Mouse (Mus musculus) small intestine, adult 2 months (tissue): ENCODE measurements at regions not wholly inside any gene's neighbourhood (a gene's known extent, or its start where the extent isn't known, plus 50 kb on each side); places are given as distances from the start of the nearest gene placed in this dataset.

Experiments used
- CTCF ChIP-seq: fragments of 200-500 bp; IDR thresholded peaks from 2 replicates; pipeline ENCODE4 v1.5.1; 2012; ENCODE audit warnings: low read depth, mild to moderate bottlenecking, control low read depth, inconsistent platforms, low read length, moderate library complexity, mixed read lengths; ENCODE audit not compliant: insufficient replicate concordance, insufficient read length; ENCODE audit errors: extremely low read depth
- POLR2A ChIP-seq: fragments of 200-500 bp; IDR thresholded peaks from 2 replicates; pipeline ENCODE4 v1.6.1; 2012; ENCODE audit warnings: low read depth, mild to moderate bottlenecking, control low read depth, inconsistent platforms, low read length, moderate library complexity

GRCm38 (mm10) chr9:23071006-23071405 lies 151.9 kb upstream of the Bmper start:
- TF ChIP-seq POLR2A, result no peak
- no peak for TF ChIP-seq CTCF
